ENCODE assay signal across 16 mouse cellular contexts in the genomic region with DNA sequence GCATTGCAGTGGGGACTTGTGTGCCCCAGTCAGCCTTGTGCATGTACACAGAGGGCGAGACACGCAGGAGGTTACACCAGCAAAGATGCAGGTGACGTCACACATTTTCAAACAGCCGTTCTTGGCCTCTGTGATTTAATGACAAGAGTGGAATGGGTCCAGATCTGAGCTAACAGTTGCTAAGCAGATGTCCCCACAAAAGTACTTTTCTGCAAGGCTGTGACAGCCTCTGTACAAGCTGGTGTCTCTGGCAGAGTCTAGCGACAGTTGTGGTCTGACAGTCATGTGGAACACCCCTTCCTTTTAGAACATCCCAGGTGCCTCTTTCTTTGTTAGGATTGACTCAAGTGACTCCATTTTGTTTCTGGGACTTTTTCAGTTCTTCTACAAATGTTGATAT.
"Had no signal": no experiment of that assay in that cellular context is flagged by ENCODE, and none has a peak within 500 bp of the region (broad histone marks: within the 10 kb centered on the region; RNA-seq: fewer than 3 reads in every experiment).

No protein-coding gene starts in this region.

- H3K27me3 ChIP-seq: intestine, embryonic 15.5 days; liver, embryonic 13.5 days; lung, embryonic 15.5 days; neural tube, embryonic 12.5 days; stomach, embryonic 15.5 days had no signal

- DNase-seq: kidney, adult 18-20 months; kidney, postnatal 14 days; liver; liver, embryonic 13.5 days; liver, postnatal 0 days; lung, postnatal 14 days; midbrain, embryonic 14.5 days; right cerebral cortex, postnatal 14 days; thymus, postnatal 14 days had no signal

- H3K4me2 ChIP-seq: intestine, embryonic 15.5 days; kidney, embryonic 15.5 days; liver, embryonic 13.5 days; lung, embryonic 15.5 days; neural tube, embryonic 12.5 days; stomach, embryonic 15.5 days had no signal

- ATAC-seq: intestine, embryonic 15.5 days; liver, postnatal 0 days had no signal

- H3K9ac ChIP-seq: intestine, embryonic 15.5 days; kidney, embryonic 15.5 days; liver, embryonic 13.5 days; liver, postnatal 0 days; lung, embryonic 15.5 days; neural tube, embryonic 12.5 days; stomach, embryonic 15.5 days had no signal

- H3K27ac ChIP-seq: intestine, embryonic 15.5 days; kidney, embryonic 15.5 days; left cerebral cortex, adult 2 months; liver, embryonic 13.5 days; lung, embryonic 15.5 days; midbrain, embryonic 10.5 days; neural tube, embryonic 12.5 days; stomach, embryonic 15.5 days had no signal

- H3K36me3 ChIP-seq: intestine, embryonic 15.5 days; kidney, embryonic 15.5 days; liver, embryonic 13.5 days; lung, embryonic 15.5 days; midbrain, embryonic 10.5 days; neural tube, embryonic 12.5 days; stomach, embryonic 15.5 days had no signal

- H3K4me1 ChIP-seq: intestine, embryonic 15.5 days; kidney, embryonic 15.5 days; liver, embryonic 13.5 days; lung, embryonic 15.5 days; neural tube, embryonic 12.5 days; stomach, embryonic 15.5 days had no signal

- H3K9me3 ChIP-seq: intestine, embryonic 15.5 days; kidney, embryonic 15.5 days; liver, embryonic 13.5 days; lung, embryonic 15.5 days; midbrain, embryonic 10.5 days; neural tube, embryonic 12.5 days; stomach, embryonic 15.5 days had no signal

- H3K4me3 ChIP-seq: intestine, embryonic 15.5 days; kidney, embryonic 15.5 days; left cerebral cortex, adult 2 months; liver, embryonic 13.5 days; lung, embryonic 15.5 days; midbrain, embryonic 10.5 days; neural tube, embryonic 12.5 days; stomach, embryonic 15.5 days had no signal
